Mouse (Mus musculus): ENCODE data around the gene Vnn1.

Gene Vnn1

GRCm38 (mm10) chr10:23894601-23895349 is at the start of gene Vnn1:
TSS of gene Vnn1 (plus strand) at chr10:23894688.
- no peak for DNase-seq (ENCODE audit: low spot score)

GRCm38 (mm10) chr10:23851228-23851912 is 43.1 kb upstream of the Vnn1 start, which contains the start of gene Vnn3:
TSS of gene Vnn3 (plus strand) at chr10:23851462.
- DNase-seq (ENCODE audit: low spot score) = no peak

- DNase-seq (ENCODE audit: low spot score) = no peak
These were observed 42.4 kb upstream of the Vnn1 start for GRCm38 (mm10) chr10:23852096-23852495.

GRCm38 (mm10) chr10:23864362-23865312 is 29.9 kb upstream of the Vnn1 start:
- no peak for DNase-seq (ENCODE audit: low spot score)

GRCm38 (mm10) chr10:23880695-23881094 is 13.8 kb upstream of the Vnn1 start:
- peak; percentile 24 for DNase-seq (ENCODE audit: low spot score)

GRCm38 (mm10) chr10:23884910-23885309 is 9.6 kb upstream of the Vnn1 start:
- no peak for DNase-seq (ENCODE audit: low spot score)

GRCm38 (mm10) chr10:23886060-23886459 is 8.4 kb upstream of the Vnn1 start:
- DNase-seq (ENCODE audit: low spot score) = no peak

GRCm38 (mm10) chr10:23892987-23893386 is 1.5 kb upstream of the Vnn1 start:
- no peak for DNase-seq (ENCODE audit: low spot score)

- no peak for DNase-seq (ENCODE audit: low spot score)
These were observed 888 bp downstream of the Vnn1 start for GRCm38 (mm10) chr10:23895376-23895775.

GRCm38 (mm10) chr10:23901119-23901518 is 6.6 kb downstream of the Vnn1 start:
- no peak for DNase-seq (ENCODE audit: low spot score)

- DNase-seq (ENCODE audit: low spot score) = no peak
These were observed 11.2 kb downstream of the Vnn1 start for GRCm38 (mm10) chr10:23905661-23906060.

GRCm38 (mm10) chr10:23920056-23920455 is 25.6 kb downstream of the Vnn1 start, which contains the start of gene Taar1:
TSS of gene Taar1 (plus strand) at chr10:23920356.
- DNase-seq (ENCODE audit: low spot score) = no peak

GRCm38 (mm10) chr10:23922468-23922867 is 28.0 kb downstream of the Vnn1 start:
- DNase-seq (ENCODE audit: low spot score) = no peak

GRCm38 (mm10) chr10:23923941-23924340 is 29.5 kb downstream of the Vnn1 start:
- DNase-seq (ENCODE audit: low spot score) = no peak

- no peak for DNase-seq (ENCODE audit: low spot score)
These were observed 43.1 kb downstream of the Vnn1 start for GRCm38 (mm10) chr10:23937613-23938012.

GRCm38 (mm10) chr10:23938312-23938711 is 43.8 kb downstream of the Vnn1 start, which contains the start of gene Taar2:
TSS of gene Taar2 (plus strand) at chr10:23938572.
- no peak for DNase-seq (ENCODE audit: low spot score)

GRCm38 (mm10) chr10:23942465-23942864 is 48.0 kb downstream of the Vnn1 start:
- DNase-seq (ENCODE audit: low spot score) = no peak

- no peak for DNase-seq (ENCODE audit: low spot score)
These were observed 53.5 kb downstream of the Vnn1 start for GRCm38 (mm10) chr10:23948026-23948425.

GRCm38 (mm10) chr10:23949508-23950005 is 55.1 kb downstream of the Vnn1 start, which contains the start of gene Taar3:
TSS of gene Taar3 (plus strand) at chr10:23949558.
- DNase-seq (ENCODE audit: low spot score) = no peak

GRCm38 (mm10) chr10:23951714-23952113 is 57.2 kb downstream of the Vnn1 start:
- no peak for DNase-seq (ENCODE audit: low spot score)
